Mouse (Mus musculus) adrenal gland, postnatal 14 days (tissue): Measurements from ENCODE around the gene Lrrc38. TPM values are rescaled to one million over a fixed set of nuclear protein-coding genes. Genes with fewer than 3 reads are reported as not detected.

Source experiments
- DNase-seq: peaks from one replicate; pipeline ENCODE4 v3.0.0; 2021; ENCODE audit warnings: mixed read lengths
- total RNA-seq: library from RNA; stranded (reverse); gene quantifications from 2 replicates; pipeline ENCODE4 v1.2.3, GENCODE M21; 2021

Lrrc38 gene
- total RNA-seq, 1 experiment from 2014 or later = not detected

GRCm38 (mm10) chr4:143350047-143351015 is 774 bp downstream of the Lrrc38 start:
- DNase-seq = no peak

- DNase-seq = no peak
Measured at GRCm38 (mm10) chr4:143352301-143352700, 2.7 kb downstream of the Lrrc38 start.

- DNase-seq = no peak
Measured at GRCm38 (mm10) chr4:143361520-143361919, 12.0 kb downstream of the Lrrc38 start.

GRCm38 (mm10) chr4:143366415-143367041 is 17.0 kb downstream of the Lrrc38 start:
- peak; percentile 49 for DNase-seq

GRCm38 (mm10) chr4:143379480-143379879 is 29.9 kb downstream of the Lrrc38 start:
- DNase-seq = no peak

- DNase-seq = no peak
Measured at GRCm38 (mm10) chr4:143379931-143380715, 30.6 kb downstream of the Lrrc38 start.

GRCm38 (mm10) chr4:143380716-143381004 is 31.1 kb downstream of the Lrrc38 start:
- peak; percentile 37 for DNase-seq

- no peak for DNase-seq
Measured at GRCm38 (mm10) chr4:143382163-143382562, 32.6 kb downstream of the Lrrc38 start.

- DNase-seq = peak; percentile 23
Measured at GRCm38 (mm10) chr4:143383646-143384045, 34.1 kb downstream of the Lrrc38 start.

- peak; percentile 65 for DNase-seq
Measured at GRCm38 (mm10) chr4:143388955-143389702, 39.6 kb downstream of the Lrrc38 start.

- no peak for DNase-seq
Measured at GRCm38 (mm10) chr4:143394181-143394580, 44.6 kb downstream of the Lrrc38 start, which contains the start of gene Pramel1. TSS of gene Pramel1 (plus strand) at chr4:143394428.

- DNase-seq = no peak
Measured at GRCm38 (mm10) chr4:143411566-143412218, 62.1 kb downstream of the Lrrc38 start.

- DNase-seq = peak; percentile 93
Measured at GRCm38 (mm10) chr4:143412219-143413092, 62.9 kb downstream of the Lrrc38 start, which contains the start of gene Pramef8. TSS of gene Pramef8 (plus strand) at chr4:143412426.

- no peak for DNase-seq
Measured at GRCm38 (mm10) chr4:143413621-143414020, 64.1 kb downstream of the Lrrc38 start.

- no peak for DNase-seq
Measured at GRCm38 (mm10) chr4:143414121-143414520, 64.6 kb downstream of the Lrrc38 start.

Other genes with a start within 250 kb of the Lrrc38 start
- gene Prdm2, start 136.8 kb upstream of the Lrrc38 start, total RNA-seq = 25.8 and 27.6 TPM in 2 replicates
- 5.9 and 8.4 TPM in 2 replicates for gene Pdpn, start 50.2 kb upstream of the Lrrc38 start, total RNA-seq
- not detected in 2 replicates for gene Pramel1, start 44.7 kb downstream of the Lrrc38 start, total RNA-seq
- gene Pramef8, start 62.7 kb downstream of the Lrrc38 start, total RNA-seq = 8.8 and 10.9 TPM in 2 replicates
- gene Oog4, start 100.6 kb downstream of the Lrrc38 start, total RNA-seq = not detected in 2 replicates
- gene Gm13043, start 161.6 kb downstream of the Lrrc38 start, total RNA-seq = not detected in 2 replicates
- not detected in 2 replicates for gene Gm13040, start 186.2 kb downstream of the Lrrc38 start, total RNA-seq
- not detected in 2 replicates for gene BC080695, start 201.9 kb downstream of the Lrrc38 start, total RNA-seq
- not detected in 2 replicates for gene Gm13057, start 202.0 kb downstream of the Lrrc38 start, total RNA-seq